Mouse (Mus musculus): ENCODE results near the gene Omd. TPM values are rescaled to one million over a fixed set of nuclear protein-coding genes. Genes with fewer than 3 reads are reported as not detected.

Omd gene
- polyA plus RNA-seq, 1 experiment from 2014 or later: 1.0 TPM

DNA sequence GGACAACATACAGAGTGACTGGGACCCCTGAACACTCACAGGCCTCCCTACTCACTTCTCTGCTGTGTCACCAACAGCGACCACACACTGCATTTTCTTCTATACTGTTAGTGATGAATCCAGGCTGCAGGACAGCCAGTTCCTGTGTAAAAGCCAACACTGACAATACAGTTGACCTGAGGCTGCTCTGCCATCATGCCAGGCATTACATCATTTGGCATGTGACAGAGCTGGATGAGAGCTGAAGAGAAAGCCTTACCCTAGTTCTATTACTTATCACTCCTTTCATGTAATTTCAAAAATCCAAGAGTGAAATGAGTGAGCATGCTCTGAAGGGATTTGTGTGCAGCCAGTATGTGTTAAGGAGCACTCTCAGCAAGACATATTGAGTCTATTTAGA, 26.1 kb upstream of the Omd start:
- no peak overlapping the region for H3K4me3 ChIP-seq (ENCODE audit: low read length)
- 70% methylated on average over 1 of the region's 1 CpGs for WGBS
- H3K27me3 ChIP-seq (replicated peaks; ENCODE audit: control insufficient read depth, insufficient read depth, low read length): no peaks in the 10 kb centered on the region
- ATAC-seq: no peak
- H3K4me1 ChIP-seq (ENCODE audit: control insufficient read depth, insufficient read depth, low read length): no peaks in the 10 kb centered on the region
- H3K9me3 ChIP-seq (ENCODE audit: control insufficient read depth, low read length): no peaks in the 10 kb centered on the region
- H3K9ac ChIP-seq (ENCODE audit: low read depth, low read length): no peak overlapping the region
- no peaks in the 10 kb centered on the region for H3K36me3 ChIP-seq (ENCODE audit: control insufficient read depth, insufficient read depth, low read length)
- no peak overlapping the region for H3K4me2 ChIP-seq (ENCODE audit: low read depth, low read length)
- no peak overlapping the region for H3K27ac ChIP-seq (ENCODE audit: low read length)

- Histone ChIP-seq H3K27ac (ENCODE audit: low read length) (no peak overlapping the region), H3K4me1 (ENCODE audit: control insufficient read depth, insufficient read depth, low read length) (no peaks in the 10 kb centered on the region), H3K9ac (ENCODE audit: low read depth, low read length) (no peak overlapping the region), H3K4me2 (ENCODE audit: low read depth, low read length) (no peak overlapping the region), H3K4me3 (ENCODE audit: low read length) (no peak overlapping the region), H3K9me3 (ENCODE audit: control insufficient read depth, low read length) (no peaks in the 10 kb centered on the region), H3K36me3 (ENCODE audit: control insufficient read depth, insufficient read depth, low read length) (no peaks in the 10 kb centered on the region), H3K27me3 (replicated peaks; ENCODE audit: control insufficient read depth, insufficient read depth, low read length) (no peaks in the 10 kb centered on the region)
- no peak for ATAC-seq
- WGBS: 70% methylated on average over 1 of the region's 1 CpGs
These were observed 25.3 kb upstream of the Omd start for GRCm38 (mm10) chr13:49556924-49557323.

DNA sequence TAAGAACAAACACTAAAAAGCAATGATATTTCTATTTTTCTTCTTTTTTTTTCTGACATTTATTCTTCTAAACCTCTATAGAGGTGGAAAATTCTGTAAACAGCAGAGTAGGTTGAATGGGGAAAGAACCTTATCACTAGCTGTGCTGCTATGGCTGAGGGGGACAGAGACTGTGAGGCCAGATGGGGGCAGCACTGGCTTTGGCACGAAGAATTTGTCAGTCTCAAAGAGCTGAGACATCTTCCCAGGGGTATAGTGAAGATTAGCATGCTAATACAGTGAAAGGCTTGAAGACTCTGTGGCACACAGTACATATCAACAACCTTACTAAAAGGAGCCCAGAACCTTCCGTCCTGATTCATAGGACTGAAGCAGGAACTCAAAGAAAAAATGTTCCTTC, 23.1 kb upstream of the Omd start:
- ATAC-seq: no peak
- H3K4me2 ChIP-seq (ENCODE audit: low read depth, low read length): no peak overlapping the region
- H3K27ac ChIP-seq (ENCODE audit: low read length): no peak overlapping the region
- no peaks in the 10 kb centered on the region for H3K27me3 ChIP-seq (replicated peaks; ENCODE audit: control insufficient read depth, insufficient read depth, low read length)
- H3K9me3 ChIP-seq (ENCODE audit: control insufficient read depth, low read length): no peaks in the 10 kb centered on the region
- H3K9ac ChIP-seq (ENCODE audit: low read depth, low read length): no peak overlapping the region
- 41% methylated on average over 2 of the region's 2 CpGs for WGBS
- H3K4me1 ChIP-seq (ENCODE audit: control insufficient read depth, insufficient read depth, low read length): no peaks in the 10 kb centered on the region
- no peak overlapping the region for H3K4me3 ChIP-seq (ENCODE audit: low read length)
- H3K36me3 ChIP-seq (ENCODE audit: control insufficient read depth, insufficient read depth, low read length): no peaks in the 10 kb centered on the region

DNA sequence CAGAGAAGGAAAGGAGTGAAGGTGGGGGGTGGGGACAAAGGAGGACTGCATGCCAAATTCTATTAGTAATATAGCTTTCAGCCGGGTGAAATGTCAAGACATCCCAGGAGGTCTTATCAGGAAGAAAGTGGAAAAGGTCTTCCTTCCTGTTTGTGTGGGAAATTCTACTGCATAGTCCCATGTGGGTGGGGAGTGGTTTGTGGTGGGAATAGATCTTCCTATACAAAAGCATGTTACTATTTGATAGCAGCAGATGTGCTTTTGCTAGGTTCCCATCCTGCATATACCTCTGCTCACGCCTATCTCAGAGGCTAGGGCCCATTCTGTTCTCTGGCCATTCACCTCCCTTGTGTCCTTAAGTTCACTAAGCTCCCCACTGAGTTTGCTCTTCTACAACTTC, 21.4 kb upstream of the Omd start:
- H3K27ac ChIP-seq (ENCODE audit: low read length): no peak overlapping the region

GRCm38 (mm10) chr13:49564347-49564746, 17.9 kb upstream of the Omd start:
- 89% methylated on average over 1 of the region's 1 CpGs for WGBS
- ATAC-seq: no peak
- H3K27me3 ChIP-seq (replicated peaks; ENCODE audit: control insufficient read depth, insufficient read depth, low read length): no peaks in the 10 kb centered on the region
- no peaks in the 10 kb centered on the region for H3K4me1 ChIP-seq (ENCODE audit: control insufficient read depth, insufficient read depth, low read length)
- H3K9ac ChIP-seq (ENCODE audit: low read depth, low read length): no peak overlapping the region
- no peak overlapping the region for H3K4me2 ChIP-seq (ENCODE audit: low read depth, low read length)
- no peaks in the 10 kb centered on the region for H3K36me3 ChIP-seq (ENCODE audit: control insufficient read depth, insufficient read depth, low read length)
- H3K9me3 ChIP-seq (ENCODE audit: control insufficient read depth, low read length): no peaks in the 10 kb centered on the region
- H3K27ac ChIP-seq (ENCODE audit: low read length): no peak overlapping the region
- H3K4me3 ChIP-seq (ENCODE audit: low read length): no peak overlapping the region

More for the DNA sequence above, 21.4 kb upstream of the Omd start:
- Histone ChIP-seq H3K4me1 (ENCODE audit: control insufficient read depth, insufficient read depth, low read length) (no peaks in the 10 kb centered on the region), H3K36me3 (ENCODE audit: control insufficient read depth, insufficient read depth, low read length) (no peaks in the 10 kb centered on the region), H3K9me3 (ENCODE audit: control insufficient read depth, low read length) (no peaks in the 10 kb centered on the region), H3K4me3 (ENCODE audit: low read length) (no peak overlapping the region), H3K4me2 (ENCODE audit: low read depth, low read length) (no peak overlapping the region), H3K9ac (ENCODE audit: low read depth, low read length) (no peak overlapping the region), H3K27me3 (replicated peaks; ENCODE audit: control insufficient read depth, insufficient read depth, low read length) (no peaks in the 10 kb centered on the region)
- 62% methylated on average over 2 of the region's 2 CpGs for WGBS
- no peak for ATAC-seq

- WGBS: 75% methylated on average over 3 of the region's 3 CpGs
- no peaks in the 10 kb centered on the region for H3K4me1 ChIP-seq (ENCODE audit: control insufficient read depth, insufficient read depth, low read length)
- no peaks in the 10 kb centered on the region for H3K27me3 ChIP-seq (replicated peaks; ENCODE audit: control insufficient read depth, insufficient read depth, low read length)
- ATAC-seq: no peak
- H3K27ac ChIP-seq (ENCODE audit: low read length): no peak overlapping the region
- H3K4me2 ChIP-seq (ENCODE audit: low read depth, low read length): no peak overlapping the region
- no peak overlapping the region for H3K9ac ChIP-seq (ENCODE audit: low read depth, low read length)
- no peaks in the 10 kb centered on the region for H3K9me3 ChIP-seq (ENCODE audit: control insufficient read depth, low read length)
- H3K36me3 ChIP-seq (ENCODE audit: control insufficient read depth, insufficient read depth, low read length): no peaks in the 10 kb centered on the region
- no peak overlapping the region for H3K4me3 ChIP-seq (ENCODE audit: low read length)
These were observed 11.9 kb upstream of the Omd start for GRCm38 (mm10) chr13:49570371-49570770.

GRCm38 (mm10) chr13:49571418-49571817, 10.8 kb upstream of the Omd start:
- no peak for ATAC-seq
- 81% methylated on average over 2 of the region's 2 CpGs for WGBS
- H3K36me3 ChIP-seq (ENCODE audit: control insufficient read depth, insufficient read depth, low read length): no peaks in the 10 kb centered on the region
- H3K4me1 ChIP-seq (ENCODE audit: control insufficient read depth, insufficient read depth, low read length): no peaks in the 10 kb centered on the region
- no peak overlapping the region for H3K4me2 ChIP-seq (ENCODE audit: low read depth, low read length)
- H3K4me3 ChIP-seq (ENCODE audit: low read length): no peak overlapping the region
- no peak overlapping the region for H3K9ac ChIP-seq (ENCODE audit: low read depth, low read length)
- no peaks in the 10 kb centered on the region for H3K27me3 ChIP-seq (replicated peaks; ENCODE audit: control insufficient read depth, insufficient read depth, low read length)
- no peak overlapping the region for H3K27ac ChIP-seq (ENCODE audit: low read length)
- no peaks in the 10 kb centered on the region for H3K9me3 ChIP-seq (ENCODE audit: control insufficient read depth, low read length)

DNA sequence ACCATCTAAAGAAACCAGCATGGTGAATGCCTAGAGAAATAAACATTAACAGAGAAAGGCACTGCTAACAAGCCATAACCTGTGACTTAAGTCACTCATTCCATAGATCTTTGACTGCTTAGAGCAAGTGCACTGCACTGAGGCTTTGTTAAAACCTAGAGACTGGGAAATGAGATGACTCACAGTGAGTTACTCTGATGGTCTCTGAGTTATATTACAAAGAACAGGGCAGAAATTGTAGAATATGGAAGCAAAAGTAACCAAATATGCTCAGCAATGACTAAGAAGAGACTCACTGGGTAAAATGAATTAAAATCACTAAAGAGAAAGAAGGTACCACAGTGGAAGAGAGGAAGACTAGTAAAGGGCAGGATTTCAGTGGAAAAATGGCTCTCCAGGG, 1.6 kb downstream of the Omd start:
- no peaks in the 10 kb centered on the region for H3K4me1 ChIP-seq (ENCODE audit: control insufficient read depth, insufficient read depth, low read length)
- H3K4me3 ChIP-seq (ENCODE audit: low read length): no peak overlapping the region
- ATAC-seq: no peak
- H3K9ac ChIP-seq (ENCODE audit: low read depth, low read length): no peak overlapping the region
- no peak overlapping the region for H3K4me2 ChIP-seq (ENCODE audit: low read depth, low read length)
- no peaks in the 10 kb centered on the region for H3K36me3 ChIP-seq (ENCODE audit: control insufficient read depth, insufficient read depth, low read length)
- H3K27ac ChIP-seq (ENCODE audit: low read length): no peak overlapping the region
- no peaks in the 10 kb centered on the region for H3K9me3 ChIP-seq (ENCODE audit: control insufficient read depth, low read length)
- H3K27me3 ChIP-seq (replicated peaks; ENCODE audit: control insufficient read depth, insufficient read depth, low read length): no peaks in the 10 kb centered on the region

GRCm38 (mm10) chr13:49584307-49585005, 2.2 kb downstream of the Omd start:
- no peak for ATAC-seq

DNA sequence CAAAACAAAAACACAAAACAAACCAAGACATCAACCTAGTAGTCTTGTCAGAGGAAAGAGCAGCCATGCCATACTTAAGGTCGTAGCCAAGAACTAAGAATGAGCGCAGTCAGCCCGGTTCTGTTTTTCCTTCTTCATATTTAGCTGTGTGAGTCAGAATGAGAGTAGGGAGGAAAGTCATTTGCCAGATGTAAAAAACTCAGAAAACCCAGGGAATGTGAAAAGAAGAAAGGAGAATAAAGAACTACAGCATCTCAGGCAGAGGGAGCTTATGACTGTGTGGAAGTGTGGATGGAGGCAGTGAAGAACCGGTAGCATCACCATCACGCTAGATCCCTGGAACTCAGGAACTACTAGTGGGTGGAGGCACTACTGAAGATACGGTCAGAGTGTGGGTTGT, 3.8 kb downstream of the Omd start:
- no peak for ATAC-seq
- no peak overlapping the region for H3K9ac ChIP-seq (ENCODE audit: low read depth, low read length)
- no peak overlapping the region for H3K4me2 ChIP-seq (ENCODE audit: low read depth, low read length)
- 93% methylated on average over 6 of the region's 6 CpGs for WGBS
- H3K4me1 ChIP-seq (ENCODE audit: control insufficient read depth, insufficient read depth, low read length): no peaks in the 10 kb centered on the region
- H3K9me3 ChIP-seq (ENCODE audit: control insufficient read depth, low read length): no peaks in the 10 kb centered on the region
- H3K27me3 ChIP-seq (replicated peaks; ENCODE audit: control insufficient read depth, insufficient read depth, low read length): no peaks in the 10 kb centered on the region
- no peak overlapping the region for H3K27ac ChIP-seq (ENCODE audit: low read length)
- no peaks in the 10 kb centered on the region for H3K36me3 ChIP-seq (ENCODE audit: control insufficient read depth, insufficient read depth, low read length)
- no peak overlapping the region for H3K4me3 ChIP-seq (ENCODE audit: low read length)

More at GRCm38 (mm10) chr13:49584307-49585005, 2.2 kb downstream of the Omd start:
- 67% methylated on average over 8 of the region's 8 CpGs for WGBS
- H3K27me3 ChIP-seq (replicated peaks; ENCODE audit: control insufficient read depth, insufficient read depth, low read length): no peaks in the 10 kb centered on the region
- no peak overlapping the region for H3K9ac ChIP-seq (ENCODE audit: low read depth, low read length)
- no peaks in the 10 kb centered on the region for H3K4me1 ChIP-seq (ENCODE audit: control insufficient read depth, insufficient read depth, low read length)
- H3K36me3 ChIP-seq (ENCODE audit: control insufficient read depth, insufficient read depth, low read length): no peaks in the 10 kb centered on the region
- no peak overlapping the region for H3K27ac ChIP-seq (ENCODE audit: low read length)
- no peaks in the 10 kb centered on the region for H3K9me3 ChIP-seq (ENCODE audit: control insufficient read depth, low read length)
- no peak overlapping the region for H3K4me2 ChIP-seq (ENCODE audit: low read depth, low read length)
- no peak overlapping the region for H3K4me3 ChIP-seq (ENCODE audit: low read length)
